Mouse (Mus musculus) small intestine, adult 2 months (tissue): ENCODE data around the gene Fastkd1.

Experiments
- CTCF ChIP-seq: fragments of 200-500 bp; IDR thresholded peaks from 2 replicates; pipeline ENCODE4 v1.5.1; 2012; ENCODE audit warnings: low read depth, mild to moderate bottlenecking, control low read depth, inconsistent platforms, low read length, moderate library complexity, mixed read lengths; ENCODE audit not compliant: insufficient replicate concordance, insufficient read length; ENCODE audit errors: extremely low read depth
- POLR2A ChIP-seq: fragments of 200-500 bp; IDR thresholded peaks from 2 replicates; pipeline ENCODE4 v1.6.1; 2012; ENCODE audit warnings: low read depth, mild to moderate bottlenecking, control low read depth, inconsistent platforms, low read length, moderate library complexity

DNA sequence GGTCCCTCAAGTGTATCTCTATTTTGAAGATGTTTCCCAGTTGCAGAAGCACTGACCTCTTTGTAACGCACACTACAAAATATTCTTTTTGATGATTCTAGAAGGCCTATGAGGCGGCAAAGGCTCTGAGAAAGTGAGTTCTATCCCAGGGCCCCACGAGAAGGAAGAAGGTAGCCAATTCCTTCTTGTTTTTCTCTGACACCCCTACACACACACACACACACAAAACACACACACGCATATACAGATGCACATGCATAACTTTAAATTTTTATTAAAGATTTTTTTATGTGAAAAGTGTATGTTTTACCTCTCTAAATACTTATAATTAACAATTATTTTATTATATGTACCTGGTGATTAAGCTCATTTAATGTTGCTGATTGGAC is 304 bp upstream of the Fastkd1 start:
- TF ChIP-seq POLR2A (no peak), CTCF (no peak)
